ENCODE assay signal across 23 mouse cellular contexts in genomic region chr11:35657582-35657981, GRCm38 (mm10).
A peak's percentile ranks its signal among the peaks of the same experiment; 100 is the strongest.
DNase-seq lines count a peak whose midpoint lies in the region; ATAC-seq and TF ChIP-seq lines count a peak whose summit lies in the region.
"Had no signal": no experiment of that assay in that cellular context is flagged by ENCODE, and none has a peak within 500 bp of the region (broad histone marks: within the 10 kb centered on the region; RNA-seq: fewer than 3 reads in every experiment).

No protein-coding gene starts in this region.

- intact Hi-C loops in gastrocnemius, postnatal 14 days (cut with DNase I; ENCODE audit: low total_unique reads): no loop called here

- no peak for TF ChIP-seq POLR2A in CH12.LX (IDR thresholded peaks at IDR 0.05; ENCODE audit: low read depth, low read length)

- no peaks in the 10 kb centered on the region for H3K36me3 ChIP-seq in CH12.LX (replicated peaks in 1 of 2; ENCODE audit: control insufficient read depth in 1 of 2, insufficient read depth in 1 of 2, low read length in 1 of 2)
- H3K36me3 ChIP-seq: embryonic facial prominence, embryonic 15.5 days; forebrain, embryonic 10.5 days; forebrain, embryonic 15.5 days had no signal

- H3K4me2 ChIP-seq in CH12.LX (ENCODE audit: insufficient read depth, low read depth, poor library complexity, severe bottlenecking): peak overlapping the region; percentile 51
- H3K4me2 ChIP-seq: embryonic facial prominence, embryonic 13.5 days; embryonic facial prominence, embryonic 15.5 days; forebrain, embryonic 13.5 days; forebrain, embryonic 15.5 days had no signal

- no peak for TF ChIP-seq CTCF in CH12.LX (conservative IDR thresholded peaks at IDR 0.05 in 1 of 2, IDR thresholded peaks at IDR 0.05 in 1 of 2; ENCODE audit: low read depth in 2 of 2, low read length in 2 of 2)

- H3K9ac ChIP-seq in CH12.LX (ENCODE audit: insufficient read depth, low read depth): no peak overlapping the region
- H3K9ac ChIP-seq: embryonic facial prominence, embryonic 13.5 days; embryonic facial prominence, embryonic 15.5 days; forebrain, embryonic 13.5 days; forebrain, embryonic 15.5 days; forebrain, postnatal 0 days had no signal

- no peak for TF ChIP-seq RAD21 in CH12.LX (IDR thresholded peaks at IDR 0.05; ENCODE audit: low read depth, low read length)

- H3K4me3 ChIP-seq in CH12.LX (replicated peaks in 1 of 3; ENCODE audit: low read depth in 2 of 3, low read length in 2 of 3, poor library complexity in 1 of 3): no peak overlapping the region
- H3K4me3 ChIP-seq: embryonic facial prominence, embryonic 13.5 days; embryonic facial prominence, embryonic 15.5 days; erythroblast, embryonic 14.5 days; forebrain, embryonic 10.5 days; forebrain, embryonic 13.5 days; forebrain, embryonic 15.5 days had no signal

- no peak overlapping the region for H3K27ac ChIP-seq in CH12.LX (ENCODE audit: insufficient read depth, low read depth)
- H3K27ac ChIP-seq: embryonic facial prominence, embryonic 13.5 days; embryonic facial prominence, embryonic 15.5 days; forebrain, embryonic 10.5 days; forebrain, embryonic 13.5 days; forebrain, embryonic 15.5 days had no signal

- peak; percentile 76 for ATAC-seq in granulocyte monocyte progenitor cell, adult 5-6 weeks (replicated peaks; ENCODE audit: poor library complexity, severe bottlenecking)
- ATAC-seq: CD4-positive, CD25-positive, alpha-beta regulatory T cell, adult 4 months; forebrain, embryonic 13.5 days; forebrain, embryonic 15.5 days; forebrain, postnatal 0 days had no signal

- dilution Hi-C loops in CH12.LX (cut with MboI; ENCODE audit: extremely low pct_ligation_motif_present, extremely low pct_unique_long_range_greater_than_20kb, low sequenced_read_pairs): no loop called here

- H3K4me1 ChIP-seq in CH12.LX (ENCODE audit: control insufficient read depth in 1 of 2, insufficient read depth in 2 of 2): peaks cover 3 to 24% of the 10 kb centered on the region in 2 experiments
- H3K4me1 ChIP-seq: embryonic facial prominence, embryonic 15.5 days; forebrain, embryonic 10.5 days; forebrain, embryonic 13.5 days; forebrain, embryonic 15.5 days had no signal

- H3K27me3 ChIP-seq in CH12.LX (replicated peaks): no peaks in the 10 kb centered on the region
- H3K27me3 ChIP-seq: embryonic facial prominence, embryonic 13.5 days; embryonic facial prominence, embryonic 15.5 days had no signal

- in situ Hi-C loops in CH12.LX (cut with MboI; ENCODE audit: low pct_ligation_motif_present, low pct_unique_long_range_greater_than_20kb, low sequenced_read_pairs): loop anchor here (25.0 kb wide), 1 partner anchor 220 kb away; no protein-coding TSS in a partner anchor

- DNase-seq in CH12.LX (ENCODE audit: extremely low read depth): no peak
- DNase-seq in retina, embryonic 14.5 days (ENCODE audit: low spot score): no peak
- DNase-seq in cerebellum, adult 8-10 months: no peak
- no peak for DNase-seq in gastrocnemius, postnatal 14 days
- DNase-seq: adrenal gland, adult 2 months; adrenal gland, postnatal 10 days; adrenal gland, postnatal 25 days; B cell, adult 2 months; cerebellum, adult 11 months; cerebellum, adult 18-20 months; cerebellum, adult 9-10 months; cerebellum, postnatal 10 days; cerebellum, postnatal 25 days; embryo, embryonic 11 days; forebrain, postnatal 0 days had no signal

- no peaks in the 10 kb centered on the region for H3K79me2 ChIP-seq in CH12.LX (replicated peaks; ENCODE audit: control insufficient read depth, extremely low read depth, insufficient read depth, poor library complexity, severe bottlenecking)

- no peak for TF ChIP-seq EP300 in CH12.LX (IDR thresholded peaks at IDR 0.05; ENCODE audit: low read length)

- no peaks in the 10 kb centered on the region for H3K9me3 ChIP-seq in CH12.LX (replicated peaks; ENCODE audit: low read length)
- H3K9me3 ChIP-seq: embryonic facial prominence, embryonic 13.5 days; embryonic facial prominence, embryonic 15.5 days; forebrain, embryonic 10.5 days; forebrain, embryonic 13.5 days; forebrain, embryonic 15.5 days had no signal

TF ChIP-seq in CH12.LX, 34 proteins besides CTCF, POLR2A, EP300 and RAD21:
- TF ChIP-seq POLR2AphosphoS2 (IDR thresholded peaks at IDR 0.05; ENCODE audit: low read depth, low read length): no peak
- TF ChIP-seq NRF1 (IDR thresholded peaks at IDR 0.05; ENCODE audit: low read depth, low read length): no peak
- no peak for TF ChIP-seq HCFC1 (IDR thresholded peaks at IDR 0.05; ENCODE audit: low read depth, low read length)
- TF ChIP-seq ZMIZ1 (IDR thresholded peaks at IDR 0.05; ENCODE audit: low read depth, low read length): no peak
- no peak for TF ChIP-seq TBP (conservative IDR thresholded peaks at IDR 0.05; ENCODE audit: low read depth, low read length)
- TF ChIP-seq IRF4 (IDR thresholded peaks at IDR 0.05; ENCODE audit: low read depth, low read length): no peak
